Mouse (Mus musculus) heart, adult 9 months (tissue): ENCODE data around the gene Gm4884.
"Not testable (repeated sequence)": the region's sequence is repeated elsewhere in the genome, so short reads cannot be mapped to it uniquely, and the experiment has no call there.

Experiments
- DNase-seq, 2 experiments: peaks; one replicate each; pipeline ENCODE4 v3.0.0; 2022; ENCODE audit warnings: low spot score in 2 of 2

The Gm4884 gene

DNA sequence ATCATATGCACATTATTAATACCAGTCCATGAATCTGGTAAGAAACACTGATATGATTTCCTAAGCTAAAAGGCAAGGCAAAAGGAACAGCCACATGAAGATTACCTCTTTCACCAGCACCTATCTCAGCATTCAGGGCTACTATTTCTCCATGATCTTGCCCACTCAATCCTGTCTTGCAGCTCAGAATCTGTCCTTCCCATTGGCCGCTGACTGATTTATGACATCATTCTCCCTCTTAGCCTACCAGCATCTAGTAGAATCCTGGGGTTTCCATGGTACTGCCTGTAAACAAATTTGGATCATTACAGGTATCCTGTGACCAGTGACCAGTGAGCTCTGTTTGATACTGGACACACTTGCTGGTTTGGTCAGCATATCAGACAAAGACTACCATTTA lies at the start of gene Gm4884:
Gm4884 (plus strand) TSS at position 301 of the 400 bp plus-strand sequence.
- DNase-seq = not testable (repeated sequence)

DNA sequence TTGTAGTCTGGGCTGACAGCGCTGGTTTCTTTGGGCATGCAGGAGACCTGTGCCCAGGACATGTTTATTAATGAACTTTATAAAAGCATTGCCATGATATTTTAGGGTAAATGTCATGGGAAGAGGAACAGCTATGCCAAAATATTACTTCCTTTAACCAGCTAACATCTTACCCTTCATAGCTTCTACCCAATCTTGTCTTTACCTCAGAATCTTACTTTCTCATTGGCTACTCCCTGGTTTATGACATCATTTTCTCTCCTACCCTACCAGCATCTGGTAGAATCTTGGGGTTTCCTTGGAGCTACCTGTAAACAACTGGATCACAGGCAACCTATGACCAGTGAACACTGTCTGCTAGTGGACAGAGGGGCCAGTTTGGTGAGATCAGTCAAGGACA lies 45.3 kb upstream of the Gm4884 start, which contains the start of gene 4930433I11Rik:
4930433I11Rik (plus strand) TSS at position 301 of the 400 bp plus-strand sequence.
- DNase-seq = no peak

DNA sequence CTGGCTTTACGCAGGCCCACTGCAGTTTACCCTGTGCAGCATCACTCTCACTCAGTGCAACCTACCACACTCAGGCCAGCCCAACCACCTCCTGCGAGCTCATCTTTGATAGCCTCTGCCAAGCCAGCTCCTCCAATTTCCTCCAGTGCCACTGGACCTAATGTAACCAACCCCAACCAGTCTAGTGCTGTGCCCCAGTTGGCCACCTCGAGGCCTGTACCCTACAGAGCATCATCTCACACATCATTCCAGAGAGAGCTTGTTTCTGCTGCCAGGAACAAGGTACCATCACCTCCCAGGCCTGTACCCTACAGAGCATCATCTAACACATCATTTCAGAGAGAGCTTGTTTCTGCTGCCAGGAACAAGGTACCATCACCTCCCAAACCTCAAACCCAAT lies 11.5 kb downstream of the Gm4884 start:
- DNase-seq = not testable (repeated sequence)
